Mouse (Mus musculus) embryonic facial prominence, embryonic 14.5 days (tissue): ENCODE data around the gene Wdr73. TPM values are rescaled to one million over a fixed set of nuclear protein-coding genes. Genes with fewer than 3 reads are reported as not detected.
A peak's percentile ranks its signal among the peaks of the same experiment; 100 is the strongest.

Source experiments
- ATAC-seq: fragments of 200-750 bp; cut with Nextera tagmentation; 2 replicates; pipeline ENCODE4 v1.8.0; 2017; ENCODE audit warnings: low read depth, moderate number of reproducible peaks, moderate TSS enrichment
- DNase-seq: peaks from one replicate; pipeline ENCODE4 v3.0.0-alpha.2; 2015; ENCODE audit warnings: low spot score
- H3K27ac ChIP-seq: fragments of 300-500 bp; sonication (generic); replicated peaks from 2 replicates; pipeline ENCODE4 v1.5.1; 2014; ENCODE audit warnings: low read depth, mild to moderate bottlenecking, low read length, moderate library complexity
- H3K27me3 ChIP-seq: fragments of 300-500 bp; sonication (generic); replicated peaks from 2 replicates; pipeline ENCODE4 v1.6.1; 2014; ENCODE audit warnings: low read length; ENCODE audit not compliant: control insufficient read depth, insufficient read depth
- H3K36me3 ChIP-seq: fragments of 300-500 bp; sonication (generic); 2 replicates; pipeline ENCODE4 v1.6.1; 2014; ENCODE audit warnings: low read length, mixed read lengths; ENCODE audit not compliant: control insufficient read depth, insufficient read depth
- H3K4me1 ChIP-seq: fragments of 300-500 bp; sonication (generic); 2 replicates; pipeline ENCODE4 v1.6.1; 2014; ENCODE audit warnings: antibody characterized with exemption, low read length; ENCODE audit not compliant: control insufficient read depth, insufficient read depth
- H3K4me2 ChIP-seq: fragments of 300-500 bp; sonication (generic); 2 replicates; pipeline ENCODE4 v1.6.1; 2014; ENCODE audit warnings: low read depth, mild to moderate bottlenecking, low read length, moderate library complexity, mixed read lengths
- H3K4me3 ChIP-seq: fragments of 300-500 bp; sonication (generic); 2 replicates; pipeline ENCODE4 v1.5.1; 2014; ENCODE audit warnings: low read depth, mild to moderate bottlenecking, low read length
- H3K9ac ChIP-seq: fragments of 300-500 bp; sonication (generic); 2 replicates; pipeline ENCODE4 v1.6.1; 2014; ENCODE audit warnings: low read depth, mild to moderate bottlenecking, low read length, moderate library complexity, mixed read lengths
- H3K9me3 ChIP-seq: fragments of 300-500 bp; sonication (generic); 2 replicates; pipeline ENCODE4 v1.6.1; 2016; ENCODE audit warnings: low read length; ENCODE audit not compliant: control insufficient read depth
- WGBS: fragments of 180-500 bp; shearing (Covaris S2); extraction: QIAGEN DNeasy Blood & Tissue Kit; methylation state at CpG from one replicate; pipeline ENCODE4 v1.1.7; 2014; 5-methylcytosine and 5-hydroxymethylcytosine counted together
- polyA plus RNA-seq: library from polyadenylated mRNA; unstranded; fragments of >200 nt; fragmentation: Nextera tagmentation; extraction: Ambion mirVana; gene quantifications from 2 replicates; pipeline ENCODE4 v1.2.1, GENCODE M21; 2014

Wdr73 gene
- polyA plus RNA-seq, 1 experiment from 2014 or later = 20.9 TPM

GRCm38 (mm10) chr7:80866514-80867147 lies 34.4 kb downstream of the Wdr73 start:
- Histone ChIP-seq H3K27ac (no peak overlapping the region), H3K27me3 (no peaks in the 10 kb centered on the region), H3K4me2 (no peak overlapping the region), H3K4me1 (peaks cover 7% of the 10 kb centered on the region; the same call in 1 of the 2 replicates), H3K36me3 (peaks cover 80% of the 10 kb centered on the region), H3K9ac (no peak overlapping the region), H3K9me3 (no peaks in the 10 kb centered on the region), H3K4me3 (no peak overlapping the region)
- no peak for DNase-seq
- 75% methylated on average over 7 of the region's 7 CpGs for WGBS
- ATAC-seq = no peak

- no peak overlapping the region for H3K4me3 ChIP-seq
- 94% methylated on average over 7 of the region's 7 CpGs for whole genome bisulfite sequencing
- no peak overlapping the region for H3K9ac ChIP-seq
- DNase-seq = no peak
- no peaks in the 10 kb centered on the region for H3K9me3 ChIP-seq
- no peaks in the 10 kb centered on the region for H3K27me3 ChIP-seq
- no peak overlapping the region for H3K4me2 ChIP-seq
- H3K36me3 ChIP-seq = peaks cover 70% of the 10 kb centered on the region
- H3K4me1 ChIP-seq = peaks cover 11% of the 10 kb centered on the region; the same call in 1 of the 2 replicates
- no peak for ATAC-seq
- no peak overlapping the region for H3K27ac ChIP-seq
These were observed 35.5 kb downstream of the Wdr73 start for GRCm38 (mm10) chr7:80865521-80865920.

GRCm38 (mm10) chr7:80864831-80865230 lies 36.2 kb downstream of the Wdr73 start:
- Histone ChIP-seq H3K36me3 (peaks cover 65% of the 10 kb centered on the region), H3K9me3 (no peaks in the 10 kb centered on the region), H3K9ac (no peak overlapping the region), H3K4me1 (peaks cover 15% of the 10 kb centered on the region; the same call in 1 of the 2 replicates), H3K27ac (no peak overlapping the region), H3K4me2 (no peak overlapping the region), H3K4me3 (no peak overlapping the region), H3K27me3 (no peaks in the 10 kb centered on the region)
- no peak for ATAC-seq
- DNase-seq = no peak
- WGBS = 66% methylated on average over 8 of the region's 8 CpGs

DNA sequence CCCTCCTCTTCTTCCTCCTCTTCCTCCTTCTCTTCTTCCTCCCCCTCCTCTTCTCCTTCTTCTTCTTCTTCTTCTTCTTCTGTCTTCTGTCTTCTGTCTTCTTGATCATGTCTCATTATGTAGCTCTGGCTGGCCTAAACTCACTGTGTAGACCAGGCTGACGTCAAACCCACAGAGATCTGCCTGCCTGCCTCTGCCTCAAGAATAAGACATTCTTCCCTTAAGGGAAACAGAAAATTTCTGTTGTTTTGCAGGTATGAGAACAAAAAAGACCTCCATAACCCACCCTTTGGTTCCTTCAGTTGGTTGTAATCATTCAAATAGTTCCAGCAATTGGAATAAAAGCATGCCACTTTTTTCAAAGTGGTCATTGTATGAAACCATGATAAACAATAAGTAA lies 36.9 kb downstream of the Wdr73 start:
- Histone ChIP-seq H3K4me2 (no peak overlapping the region), H3K9me3 (no peaks in the 10 kb centered on the region), H3K9ac (no peak overlapping the region), H3K4me3 (no peak overlapping the region), H3K27ac (no peak overlapping the region), H3K36me3 (peaks cover 61% of the 10 kb centered on the region), H3K27me3 (no peaks in the 10 kb centered on the region), H3K4me1 (peaks cover 15% of the 10 kb centered on the region; the same call in 1 of the 2 replicates)
- DNase-seq = no peak
- ATAC-seq = no peak
- WGBS = 67% methylated on average over 1 of the region's 1 CpGs

DNA sequence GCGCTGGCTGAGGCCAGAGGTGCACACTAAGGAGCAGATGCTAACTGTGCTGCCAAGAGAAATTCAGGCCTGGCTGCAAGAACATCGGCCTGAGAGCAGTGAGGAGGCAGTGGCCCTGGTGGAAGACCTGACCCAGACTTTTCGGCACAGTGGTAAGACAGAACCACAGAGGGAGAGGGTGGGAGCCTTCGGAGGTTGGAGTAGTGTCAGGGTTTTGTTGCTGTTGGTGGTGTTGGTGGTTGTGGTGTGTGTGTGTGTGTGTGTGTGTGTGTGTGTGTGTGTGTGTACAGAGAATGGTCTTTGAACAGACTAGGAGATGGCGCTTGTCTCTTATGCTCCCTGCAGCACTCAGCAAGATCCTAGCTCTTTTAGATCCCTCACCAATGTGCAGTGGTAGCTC lies 37.5 kb downstream of the Wdr73 start:
- H3K4me1 ChIP-seq = peaks cover 15% of the 10 kb centered on the region; the same call in 1 of the 2 replicates
- H3K9me3 ChIP-seq = no peaks in the 10 kb centered on the region
- WGBS = 89% methylated on average over 5 of the region's 5 CpGs
- ATAC-seq = no peak
- H3K9ac ChIP-seq = no peak overlapping the region
- DNase-seq = no peak
- no peak overlapping the region for H3K4me3 ChIP-seq
- H3K4me2 ChIP-seq = no peak overlapping the region
- peaks cover 54% of the 10 kb centered on the region for H3K36me3 ChIP-seq
- no peak overlapping the region for H3K27ac ChIP-seq
- H3K27me3 ChIP-seq = no peaks in the 10 kb centered on the region

GRCm38 (mm10) chr7:80862475-80862874 lies 38.6 kb downstream of the Wdr73 start:
- 92% methylated on average over 2 of the region's 2 CpGs for WGBS
- Histone ChIP-seq H3K36me3 (peaks cover 44% of the 10 kb centered on the region), H3K27me3 (no peaks in the 10 kb centered on the region), H3K9me3 (no peaks in the 10 kb centered on the region), H3K4me2 (peak overlapping the region; percentile 92; the same call in 1 of the 2 replicates), H3K9ac (no peak overlapping the region), H3K4me3 (no peak overlapping the region), H3K27ac (no peak overlapping the region), H3K4me1 (peaks cover 15% of the 10 kb centered on the region; the same call in 1 of the 2 replicates)
- no peak for ATAC-seq
- DNase-seq = no peak

GRCm38 (mm10) chr7:80860729-80861274 lies 40.3 kb downstream of the Wdr73 start, which contains the start of gene Zscan2:
Zscan2 (plus strand) TSS chr7:80860920.
- peaks cover 28% of the 10 kb centered on the region for H3K36me3 ChIP-seq
- DNase-seq (peak; percentile 98), ATAC-seq (peak; percentile 99)
- H3K27ac ChIP-seq = peak within 1 kb of the TSS; percentile 81
- H3K27me3 ChIP-seq = no peaks in the 10 kb centered on the region
- H3K4me2 ChIP-seq = peak within 1 kb of the TSS; percentile 92
- peak within 1 kb of the TSS; percentile 90 for H3K4me3 ChIP-seq
- no peaks in the 10 kb centered on the region for H3K9me3 ChIP-seq
- 1% methylated on average over 21 of the region's 40 CpGs for WGBS
- peak within 1 kb of the TSS; percentile 91 for H3K9ac ChIP-seq
- H3K4me1 ChIP-seq = peaks cover 15% of the 10 kb centered on the region; the same call in 1 of the 2 replicates

DNA sequence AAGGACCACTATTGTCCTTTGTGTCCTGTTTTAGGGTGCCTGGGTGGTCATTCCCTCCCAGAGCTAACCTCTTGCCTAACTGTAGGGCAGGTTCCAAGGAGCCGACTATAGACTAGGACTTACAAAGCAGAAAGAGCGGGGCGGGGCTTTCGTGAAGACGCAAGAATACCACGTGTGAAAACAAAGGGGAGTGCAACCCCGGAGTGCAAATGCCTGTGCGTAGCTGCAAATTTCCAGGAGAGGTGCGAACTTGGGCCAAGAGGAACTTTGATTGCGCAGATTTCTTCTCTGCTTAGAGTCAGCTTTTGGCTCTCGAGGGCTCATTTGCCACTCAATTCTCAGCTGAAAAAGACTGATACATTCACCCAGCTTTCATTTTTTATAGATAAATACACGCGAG lies 40.8 kb downstream of the Wdr73 start:
- H3K27ac ChIP-seq = no peak overlapping the region

More for the DNA sequence above, 40.8 kb downstream of the Wdr73 start:
- H3K27me3 ChIP-seq = no peaks in the 10 kb centered on the region
- H3K9ac ChIP-seq = peak overlapping the region; percentile 91
- ATAC-seq = peak; percentile 73
- H3K4me1 ChIP-seq = peaks cover 15% of the 10 kb centered on the region; the same call in 1 of the 2 replicates
- peak overlapping the region; percentile 90 for H3K4me3 ChIP-seq
- peak; percentile 90 for DNase-seq
- WGBS = 0% methylated on average over 13 of the region's 13 CpGs
- H3K4me2 ChIP-seq = peak overlapping the region; percentile 92
- H3K36me3 ChIP-seq = peaks cover 23% of the 10 kb centered on the region
- no peaks in the 10 kb centered on the region for H3K9me3 ChIP-seq
